Mouse (Mus musculus) neutrophil, adult 5-6 weeks (primary cell): ENCODE results near the gene Coro1a. TPM values are rescaled to one million over a fixed set of nuclear protein-coding genes. Genes with fewer than 3 reads are reported as not detected.
A peak's percentile ranks its signal among the peaks of the same experiment; 100 is the strongest.

ENCODE experiments used
- ATAC-seq: fragments of 151-379, 151-347 bp; 2 replicates; pipeline ENCODE4 v1.8.0; 2017; ENCODE audit warnings: mild to moderate bottlenecking, moderate TSS enrichment; ENCODE audit not compliant: insufficient number of reproducible peaks, poor library complexity, low FRiP score, severe bottlenecking; ENCODE audit errors: extremely low read depth
- total RNA-seq: library from RNA; stranded (forward); fragments of 200-1000 nt; gene quantifications from 2 replicates; pipeline ENCODE4 v1.2.3, GENCODE M21; 2017

Gene Coro1a
- total RNA-seq, 1 experiment from 2014 or later: 1,403 TPM

DNA sequence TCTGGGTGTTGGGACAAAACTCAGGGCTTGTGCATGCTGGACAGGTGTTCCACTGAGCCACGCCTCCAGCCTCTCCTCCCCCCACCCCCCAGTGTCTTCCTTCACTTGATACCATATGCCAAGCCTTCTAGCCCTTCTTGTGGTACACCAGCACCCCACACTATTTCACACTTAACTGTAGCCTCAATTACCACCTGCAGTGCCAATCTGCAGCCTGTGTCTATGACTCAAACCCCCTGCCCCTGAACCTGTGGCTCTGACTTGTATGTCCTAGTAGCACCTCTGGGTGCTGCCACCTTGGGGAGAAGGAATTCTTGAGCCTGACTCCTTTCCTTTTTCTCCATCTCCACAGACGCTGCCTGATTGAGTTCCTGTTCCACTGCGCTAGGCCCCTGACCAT lies 4.3 kb upstream of the Coro1a start:
- no peak for ATAC-seq

- no peak for ATAC-seq
Measured at GRCm38 (mm10) chr7:126710266-126710665, 2.7 kb upstream of the Coro1a start.

- ATAC-seq: no peak
Measured at GRCm38 (mm10) chr7:126708175-126708952, 777 bp upstream of the Coro1a start.

- ATAC-seq: peak; percentile 51
Measured at GRCm38 (mm10) chr7:126704121-126704980, 3.2 kb downstream of the Coro1a start.

- ATAC-seq: no peak
Measured at GRCm38 (mm10) chr7:126703757-126704077, 3.9 kb downstream of the Coro1a start.

GRCm38 (mm10) chr7:126702861-126703756 lies 4.5 kb downstream of the Coro1a start:
- no peak for ATAC-seq

GRCm38 (mm10) chr7:126702358-126702757 lies 5.2 kb downstream of the Coro1a start:
- peak; percentile 40 for ATAC-seq

DNA sequence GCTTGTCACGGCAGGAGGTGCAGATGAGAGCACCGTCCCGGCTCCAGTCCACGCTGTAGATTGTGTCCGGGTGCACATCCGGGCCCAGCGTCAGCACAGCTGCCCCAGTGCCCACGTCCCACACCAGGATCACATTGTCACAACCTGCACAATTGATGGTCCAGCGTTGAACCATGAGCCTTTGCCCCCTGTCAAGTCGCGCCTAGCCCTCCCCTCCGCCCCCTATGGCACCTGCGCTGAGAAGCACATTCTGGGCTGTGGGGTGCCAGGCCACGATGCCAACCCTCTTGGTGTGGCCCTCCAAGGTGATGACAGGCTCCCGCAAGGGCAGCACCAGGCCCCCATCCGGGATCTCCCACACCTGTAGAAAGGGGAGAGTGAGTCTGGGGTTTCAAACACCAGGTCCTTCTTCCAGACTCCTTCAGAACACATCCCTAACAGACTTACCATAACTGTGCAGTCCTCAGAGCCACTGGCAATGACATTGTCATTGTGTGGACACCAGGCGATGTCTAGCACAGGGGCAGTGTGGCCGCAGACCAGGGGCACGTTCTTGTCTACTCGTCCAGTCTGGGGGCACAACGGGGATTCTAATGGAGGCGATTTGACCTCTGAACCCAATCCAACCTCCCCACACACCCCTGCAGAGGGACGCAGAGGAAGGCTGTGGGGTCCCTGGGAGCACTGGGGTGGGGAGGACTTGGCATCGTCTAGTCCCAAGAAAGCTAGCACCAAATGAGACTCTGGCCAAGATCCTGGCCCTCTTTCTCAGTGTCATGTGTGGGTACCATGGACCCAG lies 5.8 kb downstream of the Coro1a start:
- no peak for ATAC-seq

DNA sequence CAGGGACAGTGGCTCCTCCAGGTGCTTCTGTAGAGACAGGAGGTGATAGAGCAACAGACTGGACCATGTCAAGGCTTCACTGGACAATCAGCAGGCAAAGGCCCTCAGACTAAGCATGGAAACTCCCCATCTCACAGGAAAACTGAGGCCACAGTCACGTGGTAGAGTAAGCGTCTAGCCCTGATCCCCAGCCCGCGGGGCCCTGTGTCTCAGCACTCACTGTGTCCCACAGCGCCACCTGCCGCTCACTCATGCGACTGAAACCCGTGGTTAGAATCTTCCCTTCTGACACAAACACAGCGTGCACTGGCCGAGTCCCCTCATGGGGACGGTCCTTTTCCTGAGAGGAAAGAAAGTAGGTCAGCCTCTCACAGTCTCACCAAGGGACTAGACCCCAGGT lies 6.5 kb downstream of the Coro1a start:
- peak; percentile 53 for ATAC-seq

- no peak for ATAC-seq
Measured at GRCm38 (mm10) chr7:126700063-126701015, 7.2 kb downstream of the Coro1a start.

DNA sequence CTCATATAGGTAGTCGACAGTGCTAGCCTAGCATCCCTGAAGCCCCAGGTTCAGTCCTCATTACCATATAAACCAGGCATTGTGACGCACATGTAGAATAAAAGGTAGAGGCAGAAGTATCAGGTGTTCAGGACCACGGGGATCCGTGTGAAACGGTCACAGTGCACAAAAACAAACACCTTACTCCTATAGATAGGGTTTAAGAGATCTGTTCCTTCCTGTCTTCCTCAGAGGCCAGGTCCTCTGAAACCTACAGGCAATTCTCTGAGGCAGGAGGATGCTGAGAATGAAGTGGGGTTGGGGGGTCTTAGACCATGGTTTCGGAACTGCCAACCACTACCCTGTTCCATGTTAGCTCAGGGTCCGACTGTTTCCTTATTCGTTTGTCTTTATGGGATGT lies 9.7 kb downstream of the Coro1a start:
- ATAC-seq: no peak

DNA sequence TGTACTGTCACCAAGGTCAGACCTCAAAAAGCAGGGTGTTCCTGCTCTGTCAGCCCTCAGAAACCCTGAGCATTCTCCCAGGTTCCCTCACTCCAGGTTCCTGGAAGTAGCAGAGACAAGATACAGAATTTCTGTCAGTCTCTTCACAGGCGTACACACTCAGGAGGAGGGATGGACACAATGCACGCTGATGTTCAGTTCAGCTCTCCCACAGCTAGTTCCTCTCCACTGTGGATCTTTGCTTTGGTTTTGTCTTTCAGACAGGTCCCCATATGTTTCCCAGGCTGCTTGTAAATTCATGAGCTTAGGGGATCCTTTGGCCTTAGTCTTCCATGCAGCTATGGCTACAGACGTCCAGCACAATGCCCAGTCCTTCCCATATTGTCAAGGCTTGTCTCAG lies 10.7 kb downstream of the Coro1a start:
- ATAC-seq: no peak

DNA sequence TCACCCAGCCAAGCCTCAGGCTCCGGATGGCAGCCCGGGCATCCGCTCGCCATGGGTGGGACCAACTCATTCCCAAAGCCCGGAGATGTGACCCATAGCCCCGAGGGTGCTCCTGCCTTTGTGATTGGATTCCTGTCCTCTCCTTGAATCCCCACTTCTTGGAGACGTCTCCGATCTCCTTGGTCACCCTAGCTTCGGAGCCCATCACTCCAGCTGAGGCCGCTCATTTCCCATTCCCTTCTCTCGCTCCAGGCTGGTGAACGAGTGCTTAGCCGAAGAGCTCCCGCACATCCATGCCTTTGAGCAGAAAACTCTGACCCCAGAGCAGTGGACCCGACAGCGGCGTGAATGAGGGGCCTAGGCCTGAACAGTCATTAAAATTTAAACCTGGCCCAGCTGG lies 11.3 kb downstream of the Coro1a start:
- no peak for ATAC-seq

DNA sequence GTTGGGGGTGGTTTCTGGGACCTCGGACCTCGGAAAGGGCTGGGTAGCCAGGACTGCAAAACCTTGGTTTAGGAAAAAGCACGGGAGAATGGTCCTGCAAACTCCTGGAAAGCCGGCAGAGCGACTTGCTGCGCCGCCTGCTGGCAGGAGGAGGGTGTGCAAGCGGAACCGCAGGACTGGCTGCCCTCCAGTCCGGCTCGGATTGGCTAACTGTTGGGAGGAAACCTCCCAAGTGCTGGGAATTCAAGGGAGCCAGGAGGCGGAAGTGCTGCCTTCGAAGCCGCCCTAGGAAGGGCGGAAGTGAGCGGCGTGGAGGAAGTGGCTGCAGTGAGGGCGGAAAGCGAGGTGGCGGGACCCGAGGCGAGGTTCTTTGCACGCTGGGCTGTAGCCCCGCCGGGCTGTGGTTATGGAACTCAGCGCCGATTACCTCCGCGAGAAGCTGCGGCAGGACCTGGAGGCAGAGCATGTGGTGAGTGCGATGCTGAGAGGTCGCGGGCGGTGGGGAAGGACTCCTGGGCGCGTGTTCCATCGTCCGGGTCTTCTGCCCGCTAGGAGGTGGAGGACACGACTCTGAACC lies 11.9 kb downstream of the Coro1a start, which contains the start of gene Slx1b:
Slx1b (minus strand) TSS at position 154 of the 577 bp plus-strand sequence.
- ATAC-seq: peak; percentile 84

DNA sequence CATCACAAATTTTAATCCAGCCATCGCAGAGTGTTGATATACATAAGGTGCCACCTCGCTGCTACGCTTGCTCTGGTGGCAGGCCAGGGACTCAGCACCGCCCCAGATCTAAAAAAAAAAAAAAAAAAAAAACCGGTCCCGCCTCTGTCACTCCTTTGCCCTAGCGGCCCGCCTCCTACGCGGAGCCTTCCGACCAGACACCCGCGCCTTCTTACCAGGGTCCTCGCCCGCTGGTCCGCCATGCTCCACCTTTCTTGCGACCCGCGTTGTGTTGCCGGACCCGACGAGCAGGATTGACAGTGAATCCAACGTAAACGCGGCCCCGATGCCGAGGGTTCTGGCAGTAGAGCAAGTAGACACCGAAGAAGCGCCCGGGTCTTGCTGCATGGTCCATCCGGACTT lies 12.4 kb downstream of the Coro1a start, which contains the start of gene Bola2:
Bola2 (plus strand) TSS at position 192 of the 402 bp plus-strand sequence.
- peak; percentile 51 for ATAC-seq

- no peak for ATAC-seq
Measured at GRCm38 (mm10) chr7:126694441-126695051, 13.0 kb downstream of the Coro1a start.

- ATAC-seq: no peak
Measured at GRCm38 (mm10) chr7:126693781-126694180, 13.8 kb downstream of the Coro1a start.
